Mouse (Mus musculus): Measurements from ENCODE around the gene Gm49601. TPM values are rescaled to one million over a fixed set of nuclear protein-coding genes. Genes with fewer than 3 reads are reported as not detected.

Gm49601 gene
- polyA plus RNA-seq, 1 experiment from 2014 or later = not detected

DNA sequence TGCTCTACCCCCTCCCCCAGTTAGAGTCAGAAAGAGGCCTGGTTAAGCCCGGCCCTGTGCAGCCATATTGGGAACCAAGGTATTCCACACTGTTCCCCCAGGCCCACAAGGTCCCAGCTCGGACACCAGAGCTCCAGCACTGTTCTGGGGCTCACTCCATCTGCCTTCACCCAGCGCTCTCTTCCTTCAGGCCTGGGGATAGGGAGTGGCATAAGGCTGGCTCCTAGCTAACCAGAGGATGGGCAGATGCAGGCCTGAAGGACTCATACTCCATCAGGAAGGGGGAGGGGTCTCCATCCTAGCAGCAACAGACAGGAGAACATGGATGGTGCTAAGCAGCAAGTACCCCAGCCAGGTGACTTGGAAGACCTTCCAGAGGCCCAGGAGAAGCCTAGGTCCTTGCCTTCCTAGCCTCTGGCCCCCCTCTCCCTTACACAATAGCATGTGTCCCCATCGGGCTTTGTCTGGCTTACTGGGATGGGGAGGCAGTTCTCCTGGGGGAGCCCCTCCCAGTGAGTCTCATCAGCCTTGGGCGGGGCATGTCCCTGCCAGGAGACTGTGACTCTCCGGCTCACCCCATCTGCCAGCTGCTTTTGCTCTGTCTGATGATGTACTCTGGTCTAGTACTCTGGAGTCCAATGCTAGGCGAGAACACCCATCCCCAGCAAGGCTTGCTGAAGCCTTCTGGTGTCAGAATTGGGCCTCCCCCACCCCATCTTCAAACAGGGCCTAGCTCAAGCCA is 2.1 kb upstream of the Gm49601 start:
- Histone ChIP-seq H3K27ac (ENCODE audit: low read depth) (no peak overlapping the region), H3K36me3 (replicated peaks; ENCODE audit: insufficient read depth, low read length) (no peaks in the 10 kb centered on the region; the same call in 1 of the 2 replicates), H3K27me3 (ENCODE audit: insufficient read depth, low read length) (peaks cover 58% of the 10 kb centered on the region), H3K9me3 (ENCODE audit: low read length) (no peaks in the 10 kb centered on the region), H3K9ac (replicated peaks) (0 out of 2 replicates have a peak overlapping the region, but pooled peaks have one; percentile 21), H3K4me2 (ENCODE audit: low read depth, low read length) (peak overlapping the region; percentile 84), H3K4me3 (ENCODE audit: low read depth, low read length) (peak overlapping the region; percentile 58), H3K4me1 (ENCODE audit: insufficient read depth) (peaks cover 14% of the 10 kb centered on the region)
- TF ChIP-seq CTCF (IDR thresholded peaks at IDR 0.05; ENCODE audit: low read depth) (no peak), EP300 (IDR thresholded peaks at IDR 0.05; ENCODE audit: low read depth) (no peak)
- ATAC-seq (no peak), DNase-seq (no peak)
- 75% methylated on average over 7 of the region's 7 CpGs for WGBS (ENCODE audit: insufficient replicate concordance)

DNA sequence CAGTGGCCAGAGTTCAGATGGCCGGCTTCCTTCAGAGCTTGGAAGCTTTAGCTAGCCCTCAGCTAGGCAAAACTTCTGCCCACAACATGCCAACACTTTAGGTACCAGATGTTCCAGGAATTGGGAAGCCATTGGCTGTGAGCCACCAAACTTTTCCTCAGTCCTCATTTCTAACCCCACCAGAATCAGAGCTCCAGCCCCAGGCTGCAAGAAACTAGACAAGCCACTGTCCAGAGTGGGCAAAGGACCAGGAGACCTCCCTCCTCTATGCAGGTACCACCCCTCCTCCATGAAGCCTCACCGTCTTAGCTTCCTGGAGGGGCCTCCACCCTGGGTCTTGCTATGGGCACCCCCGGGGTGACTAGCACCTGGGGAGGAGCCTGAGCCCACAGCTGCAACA is 936 bp upstream of the Gm49601 start:
- Histone ChIP-seq H3K4me2 (ENCODE audit: low read depth, low read length) (0 out of 2 replicates have a peak overlapping the region, but pooled peaks have one; percentile 33), H3K27ac (ENCODE audit: low read depth) (no peak overlapping the region), H3K36me3 (replicated peaks; ENCODE audit: insufficient read depth, low read length) (no peaks in the 10 kb centered on the region; the same call in 1 of the 2 replicates), H3K27me3 (ENCODE audit: insufficient read depth, low read length) (peaks cover 70% of the 10 kb centered on the region), H3K9me3 (ENCODE audit: low read length) (no peaks in the 10 kb centered on the region), H3K9ac (replicated peaks) (no peak overlapping the region), H3K4me1 (ENCODE audit: insufficient read depth) (peaks cover 14% of the 10 kb centered on the region), H3K4me3 (ENCODE audit: low read depth, low read length) (no peak overlapping the region)
- no peak for ATAC-seq
- DNase-seq = no peak
- WGBS (ENCODE audit: insufficient replicate concordance) = 40% methylated on average over 3 of the region's 3 CpGs
- TF ChIP-seq CTCF (IDR thresholded peaks at IDR 0.05; ENCODE audit: low read depth) = no peak
- TF ChIP-seq EP300 (IDR thresholded peaks at IDR 0.05; ENCODE audit: low read depth) = no peak

- ATAC-seq (peak; percentile 11; the same call in 1 of the 2 replicates), DNase-seq (no peak)
- peaks cover 14% of the 10 kb centered on the region for H3K4me1 ChIP-seq (ENCODE audit: insufficient read depth)
- peak overlapping the region; percentile 53 for H3K4me3 ChIP-seq (ENCODE audit: low read depth, low read length)
- peak overlapping the region; percentile 77 for H3K4me2 ChIP-seq (ENCODE audit: low read depth, low read length)
- peak overlapping the region; percentile 35; the same call in 1 of the 2 replicates for H3K9ac ChIP-seq (replicated peaks)
- H3K27ac ChIP-seq (ENCODE audit: low read depth) = no peak overlapping the region
- TF ChIP-seq CTCF (IDR thresholded peaks at IDR 0.05; ENCODE audit: low read depth) (no peak), EP300 (IDR thresholded peaks at IDR 0.05; ENCODE audit: low read depth) (no peak)
- H3K9me3 ChIP-seq (ENCODE audit: low read length) = no peaks in the 10 kb centered on the region
- H3K36me3 ChIP-seq (replicated peaks; ENCODE audit: insufficient read depth, low read length) = no peaks in the 10 kb centered on the region; the same call in 1 of the 2 replicates
- H3K27me3 ChIP-seq (ENCODE audit: insufficient read depth, low read length) = peaks cover 83% of the 10 kb centered on the region
- 12% methylated on average over 26 of the region's 26 CpGs for WGBS (ENCODE audit: insufficient replicate concordance)
Measured at GRCm38 (mm10) chr16:18625791-18626311, 376 bp downstream of the Gm49601 start.

DNA sequence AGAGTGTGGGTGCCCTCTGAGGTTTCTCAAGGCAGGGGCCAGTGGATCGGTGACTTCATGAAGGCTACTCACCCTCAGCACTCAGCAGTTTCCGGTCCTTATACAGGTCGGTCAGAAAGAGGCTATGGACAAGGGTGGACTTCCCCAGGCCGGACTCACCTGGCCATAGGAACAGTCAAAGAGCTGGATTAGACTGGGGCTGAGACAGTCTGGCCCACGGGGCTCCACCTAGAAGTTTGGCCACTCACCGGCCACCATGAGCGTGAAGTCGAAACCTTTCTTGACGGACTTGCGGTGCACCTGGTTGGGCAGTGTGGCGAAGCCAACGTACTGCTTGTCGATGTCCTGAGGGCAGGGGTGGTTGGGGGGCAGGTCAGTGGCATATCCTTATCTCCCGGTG is 1.1 kb downstream of the Gm49601 start:
- no peak overlapping the region for H3K9ac ChIP-seq (replicated peaks)
- H3K4me1 ChIP-seq (ENCODE audit: insufficient read depth) = peaks cover 14% of the 10 kb centered on the region
- H3K36me3 ChIP-seq (replicated peaks; ENCODE audit: insufficient read depth, low read length) = no peaks in the 10 kb centered on the region; the same call in 1 of the 2 replicates
- DNase-seq (no peak), ATAC-seq (no peak)
- TF ChIP-seq CTCF (IDR thresholded peaks at IDR 0.05; ENCODE audit: low read depth) (no peak), EP300 (IDR thresholded peaks at IDR 0.05; ENCODE audit: low read depth) (no peak)
- WGBS (ENCODE audit: insufficient replicate concordance) = 39% methylated on average over 14 of the region's 14 CpGs
- no peaks in the 10 kb centered on the region for H3K9me3 ChIP-seq (ENCODE audit: low read length)
- no peak overlapping the region for H3K4me3 ChIP-seq (ENCODE audit: low read depth, low read length)
- H3K27me3 ChIP-seq (ENCODE audit: insufficient read depth, low read length) = peaks cover 87% of the 10 kb centered on the region
- H3K4me2 ChIP-seq (ENCODE audit: low read depth, low read length) = no peak overlapping the region
- no peak overlapping the region for H3K27ac ChIP-seq (ENCODE audit: low read depth)

- Histone ChIP-seq H3K9me3 (ENCODE audit: low read length) (no peaks in the 10 kb centered on the region), H3K27me3 (ENCODE audit: insufficient read depth, low read length) (peaks cover 90% of the 10 kb centered on the region), H3K36me3 (replicated peaks; ENCODE audit: insufficient read depth, low read length) (no peaks in the 10 kb centered on the region; the same call in 1 of the 2 replicates), H3K4me2 (ENCODE audit: low read depth, low read length) (no peak overlapping the region), H3K4me3 (ENCODE audit: low read depth, low read length) (no peak overlapping the region), H3K4me1 (ENCODE audit: insufficient read depth) (peaks cover 14% of the 10 kb centered on the region), H3K9ac (replicated peaks) (no peak overlapping the region), H3K27ac (ENCODE audit: low read depth) (no peak overlapping the region)
- 32% methylated on average over 15 of the region's 15 CpGs for WGBS (ENCODE audit: insufficient replicate concordance)
- TF ChIP-seq CTCF (IDR thresholded peaks at IDR 0.05; ENCODE audit: low read depth) = no peak
- no peak for TF ChIP-seq EP300 (IDR thresholded peaks at IDR 0.05; ENCODE audit: low read depth)
- DNase-seq = no peak
- ATAC-seq = no peak
Measured at GRCm38 (mm10) chr16:18624641-18625040, 1.6 kb downstream of the Gm49601 start.

DNA sequence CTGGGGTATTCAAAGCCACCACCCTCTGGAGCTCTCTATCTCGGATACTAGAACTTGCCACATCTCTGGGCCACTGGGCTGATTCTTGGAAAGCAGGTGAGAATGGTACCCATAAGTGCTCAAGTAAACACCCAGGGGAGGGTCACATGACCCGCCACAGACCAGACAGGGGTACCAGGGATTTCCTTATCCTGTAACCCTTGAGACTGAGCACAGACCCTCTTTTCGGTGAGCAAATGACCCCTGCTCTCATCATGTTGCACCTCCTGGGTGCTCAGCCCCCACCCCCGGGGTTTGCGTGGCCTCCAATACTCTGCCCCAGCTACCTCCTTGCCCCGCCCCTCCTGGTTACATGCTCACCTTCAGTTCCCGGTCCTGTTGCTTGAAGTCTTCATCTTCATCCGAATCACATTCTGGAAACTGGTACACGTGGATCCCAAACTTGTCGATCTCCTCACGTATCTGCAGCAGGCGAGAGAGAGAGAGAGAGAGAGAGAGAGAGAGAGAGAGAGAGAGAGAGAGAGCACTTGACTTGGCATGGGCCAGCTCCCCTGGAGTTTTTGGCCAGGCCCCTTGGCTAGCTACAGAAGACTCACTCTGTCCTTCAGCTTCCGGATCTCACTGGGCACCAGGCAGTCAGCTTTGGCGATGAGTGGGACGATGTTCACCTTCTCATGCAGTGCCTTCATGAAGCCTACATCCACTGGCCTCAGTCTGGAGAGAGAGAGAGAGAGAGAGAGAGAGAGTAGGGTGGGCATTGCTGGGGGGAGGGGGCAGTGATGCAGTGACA is 2.3 kb downstream of the Gm49601 start:
- no peak overlapping the region for H3K27ac ChIP-seq (ENCODE audit: low read depth)
- no peak overlapping the region for H3K9ac ChIP-seq (replicated peaks)
- WGBS (ENCODE audit: insufficient replicate concordance) = 45% methylated on average over 15 of the region's 15 CpGs
- H3K4me2 ChIP-seq (ENCODE audit: low read depth, low read length) = no peak overlapping the region
- H3K36me3 ChIP-seq (replicated peaks; ENCODE audit: insufficient read depth, low read length) = no peaks in the 10 kb centered on the region; the same call in 1 of the 2 replicates
- peaks cover 11% of the 10 kb centered on the region for H3K4me1 ChIP-seq (ENCODE audit: insufficient read depth)
- TF ChIP-seq CTCF (IDR thresholded peaks at IDR 0.05; ENCODE audit: low read depth) (no peak), EP300 (IDR thresholded peaks at IDR 0.05; ENCODE audit: low read depth) (no peak)
- H3K9me3 ChIP-seq (ENCODE audit: low read length) = no peaks in the 10 kb centered on the region
- H3K4me3 ChIP-seq (ENCODE audit: low read depth, low read length) = no peak overlapping the region
- ATAC-seq (no peak), DNase-seq (no peak)
- peaks cover 95% of the 10 kb centered on the region for H3K27me3 ChIP-seq (ENCODE audit: insufficient read depth, low read length)

Measured in liver, postnatal 0 days (tissue).